In the genomic region with DNA sequence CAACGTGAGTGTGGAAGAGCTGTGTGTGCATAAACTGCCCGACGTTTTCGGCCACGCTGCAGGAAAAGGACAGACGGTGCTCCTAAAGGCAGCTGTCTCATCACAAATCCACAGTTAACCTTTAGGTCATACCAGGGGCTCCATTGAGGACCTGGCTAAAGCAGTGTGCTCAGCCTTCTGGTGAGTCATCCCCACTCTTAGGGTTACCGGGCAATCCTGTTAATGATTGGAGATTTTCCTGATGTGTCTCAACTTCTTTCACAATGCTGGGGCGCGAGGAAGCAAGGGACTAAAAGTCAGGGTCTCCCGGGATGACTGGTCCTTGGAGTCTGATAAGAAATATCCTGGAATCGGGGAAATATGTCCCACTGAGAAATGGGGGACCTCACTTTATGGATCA, we compare ENCODE assay signal across 10 mouse cellular contexts. TPM values are rescaled to one million over a fixed set of nuclear protein-coding genes. Genes with fewer than 3 reads are reported as not detected.
A peak's percentile ranks its signal among the peaks of the same experiment; 100 is the strongest.
DNase-seq lines count a peak whose midpoint lies in the region; ATAC-seq lines count a peak whose summit lies in the region.
"Had no signal": no experiment of that assay in that cellular context is flagged by ENCODE, and none has a peak within 500 bp of the region (broad histone marks: within the 10 kb centered on the region; RNA-seq: fewer than 3 reads in every experiment).

No protein-coding gene starts in this region.

- no peaks in the 10 kb centered on the region for H3K36me3 ChIP-seq in embryonic facial prominence, embryonic 14.5 days (ENCODE audit: control insufficient read depth, insufficient read depth, low read length)
- H3K36me3 ChIP-seq in embryonic facial prominence, embryonic 10.5 days (replicated peaks): no peaks in the 10 kb centered on the region
- no peaks in the 10 kb centered on the region for H3K36me3 ChIP-seq in lung, embryonic 15.5 days
- H3K36me3 ChIP-seq in neural tube, embryonic 15.5 days: no peaks in the 10 kb centered on the region

- H3K4me2 ChIP-seq in embryonic facial prominence, embryonic 14.5 days (ENCODE audit: low read depth, low read length): no peak overlapping the region
- peak overlapping the region; percentile 44 for H3K4me2 ChIP-seq in lung, embryonic 15.5 days
- H3K4me2 ChIP-seq in neural tube, embryonic 15.5 days: peak overlapping the region; percentile 43; the same call in 1 of the 2 replicates

- H3K9me3 ChIP-seq in embryonic facial prominence, embryonic 14.5 days (ENCODE audit: control insufficient read depth, low read length): no peaks in the 10 kb centered on the region
- no peaks in the 10 kb centered on the region for H3K9me3 ChIP-seq in embryonic facial prominence, embryonic 10.5 days
- H3K9me3 ChIP-seq in lung, embryonic 15.5 days: no peaks in the 10 kb centered on the region
- H3K9me3 ChIP-seq in neural tube, embryonic 15.5 days (replicated peaks): no peaks in the 10 kb centered on the region

- H3K4me1 ChIP-seq in embryonic facial prominence, embryonic 14.5 days (ENCODE audit: control insufficient read depth, insufficient read depth, low read length): no peaks in the 10 kb centered on the region
- peaks cover 5% of the 10 kb centered on the region; the same call in 1 of the 2 replicates for H3K4me1 ChIP-seq in embryonic facial prominence, embryonic 10.5 days
- H3K4me1 ChIP-seq in lung, embryonic 15.5 days: peaks cover 4% of the 10 kb centered on the region; the same call in 1 of the 2 replicates
- peaks cover 7% of the 10 kb centered on the region for H3K4me1 ChIP-seq in neural tube, embryonic 15.5 days

- no peak for ATAC-seq in embryonic facial prominence, embryonic 14.5 days (ENCODE audit: low read depth)
- ATAC-seq in lung, embryonic 15.5 days (ENCODE audit: borderline replicate concordance, extremely low read depth, low FRiP score, low TSS enrichment): no peak
- no peak for ATAC-seq in neural tube, embryonic 15.5 days (ENCODE audit: low FRiP score)

- peak overlapping the region; percentile 47; the same call in 1 of the 2 replicates for H3K9ac ChIP-seq in embryonic facial prominence, embryonic 14.5 days (ENCODE audit: low read depth, low read length)
- 0 out of 2 replicates have a peak overlapping the region, but pooled peaks have one; percentile 29 for H3K9ac ChIP-seq in lung, embryonic 15.5 days
- no peak overlapping the region for H3K9ac ChIP-seq in neural tube, embryonic 15.5 days (replicated peaks)

- H3K27me3 ChIP-seq in embryonic facial prominence, embryonic 14.5 days (replicated peaks; ENCODE audit: control insufficient read depth, insufficient read depth, low read length): no peaks in the 10 kb centered on the region
- H3K27me3 ChIP-seq in embryonic facial prominence, embryonic 10.5 days (replicated peaks; ENCODE audit: low read depth, poor library complexity, severe bottlenecking): no peaks in the 10 kb centered on the region
- H3K27me3 ChIP-seq in lung, embryonic 15.5 days: no peaks in the 10 kb centered on the region
- H3K27me3 ChIP-seq in neural tube, embryonic 15.5 days (replicated peaks): no peaks in the 10 kb centered on the region

- DNase-seq in embryonic facial prominence, embryonic 14.5 days (ENCODE audit: low spot score): no peak
- no peak for DNase-seq in embryonic facial prominence, embryonic 10.5 days (ENCODE audit: low spot score)
- no peak for DNase-seq in lung, postnatal 4 days
- DNase-seq in kidney, postnatal 14 days: peak; percentile 27
- DNase-seq in cerebellum, adult 11-12 months: no peak
- DNase-seq in gastrocnemius, adult 18-20 months (ENCODE audit: low spot score): no peak

- WGBS in embryonic facial prominence, embryonic 14.5 days: 73% methylated on average over 11 of the region's 11 CpGs
- WGBS in embryonic facial prominence, embryonic 10.5 days: 79% methylated on average over 11 of the region's 11 CpGs
- WGBS in lung, embryonic 15.5 days: 46% methylated on average over 11 of the region's 11 CpGs
- 81% methylated on average over 11 of the region's 11 CpGs for WGBS in neural tube, embryonic 15.5 days

- H3K4me3 ChIP-seq in embryonic facial prominence, embryonic 14.5 days (ENCODE audit: low read depth, low read length): no peak overlapping the region
- H3K4me3 ChIP-seq in embryonic facial prominence, embryonic 10.5 days: no peak overlapping the region
- no peak overlapping the region for H3K4me3 ChIP-seq in lung, embryonic 15.5 days
- H3K4me3 ChIP-seq in neural tube, embryonic 15.5 days (replicated peaks): no peak overlapping the region

- H3K27ac ChIP-seq in embryonic facial prominence, embryonic 14.5 days (replicated peaks; ENCODE audit: low read depth, low read length): no peak overlapping the region
- H3K27ac ChIP-seq in embryonic facial prominence, embryonic 10.5 days (replicated peaks): no peak overlapping the region
- H3K27ac ChIP-seq in lung, embryonic 15.5 days: no peak overlapping the region
- no peak overlapping the region for H3K27ac ChIP-seq in neural tube, embryonic 15.5 days (replicated peaks)

RNA-seq across cellular contexts. Expression of gene Pigz, which starts 15.9 kb away (rescaled TPM):
- polyA plus RNA-seq in embryonic facial prominence, embryonic 14.5 days (2014; fragmentation: Nextera tagmentation; extraction: Ambion mirVana): 0.59 and 0.70 TPM in 2 replicates
- 1.3 and 1.8 TPM in 2 replicates for polyA plus RNA-seq in embryonic facial prominence, embryonic 10.5 days (2016; fragmentation: Nextera tagmentation; extraction: Ambion mirVana)
- 0.40 and 0.71 TPM in 2 replicates for polyA plus RNA-seq in lung, embryonic 15.5 days (2015; fragmentation: Nextera tagmentation; extraction: Ambion mirVana)
- polyA plus RNA-seq in neural tube, embryonic 15.5 days (2015; fragmentation: Nextera tagmentation; extraction: Ambion mirVana): 5.2 and 5.7 TPM in 2 replicates
- total RNA-seq in gastrocnemius, adult 18-20 months (2021): 1 to 10 TPM in 1 of 2 experiments, under 1 TPM in 1; 0.33 to 1.2 TPM

RNA-seq across cellular contexts. Expression of gene 0610012G03Rik, which starts 30.5 kb away (rescaled TPM):
- 93.5 and 94.0 TPM in 2 replicates for polyA plus RNA-seq in embryonic facial prominence, embryonic 14.5 days (2014; fragmentation: Nextera tagmentation; extraction: Ambion mirVana)
- polyA plus RNA-seq in embryonic facial prominence, embryonic 10.5 days (2016; fragmentation: Nextera tagmentation; extraction: Ambion mirVana): 86.7 and 87.7 TPM in 2 replicates
- polyA plus RNA-seq in lung, embryonic 15.5 days (2015; fragmentation: Nextera tagmentation; extraction: Ambion mirVana): 75.7 and 77.3 TPM in 2 replicates
- 111 and 126 TPM in 2 replicates for polyA plus RNA-seq in neural tube, embryonic 15.5 days (2015; fragmentation: Nextera tagmentation; extraction: Ambion mirVana)
- total RNA-seq in gastrocnemius, adult 18-20 months (2021): 10 to 100 TPM; 52.7 to 56.6 TPM

RNA-seq across cellular contexts. Expression of gene Ncbp2, which starts 30.5 kb away (rescaled TPM):
- 96.3 and 109 TPM in 2 replicates for polyA plus RNA-seq in embryonic facial prominence, embryonic 14.5 days (2014; fragmentation: Nextera tagmentation; extraction: Ambion mirVana)
- 139 and 145 TPM in 2 replicates for polyA plus RNA-seq in embryonic facial prominence, embryonic 10.5 days (2016; fragmentation: Nextera tagmentation; extraction: Ambion mirVana)
- 114 TPM in 2 replicates for polyA plus RNA-seq in lung, embryonic 15.5 days (2015; fragmentation: Nextera tagmentation; extraction: Ambion mirVana)
- polyA plus RNA-seq in neural tube, embryonic 15.5 days (2015; fragmentation: Nextera tagmentation; extraction: Ambion mirVana): 90.5 and 98.7 TPM in 2 replicates
- total RNA-seq in gastrocnemius, adult 18-20 months (2021): 10 to 100 TPM; 12.4 to 13.6 TPM

RNA-seq across cellular contexts. Expression of gene Meltf, which starts 39.2 kb away (rescaled TPM):
- 2.1 and 3.1 TPM in 2 replicates for polyA plus RNA-seq in embryonic facial prominence, embryonic 14.5 days (2014; fragmentation: Nextera tagmentation; extraction: Ambion mirVana)
- 0.06 and 0.13 TPM in 2 replicates for polyA plus RNA-seq in embryonic facial prominence, embryonic 10.5 days (2016; fragmentation: Nextera tagmentation; extraction: Ambion mirVana)
- polyA plus RNA-seq in lung, embryonic 15.5 days (2015; fragmentation: Nextera tagmentation; extraction: Ambion mirVana): 0.11 TPM in 1 of 2 replicates, not detected in the other
- 0.42 and 0.61 TPM in 2 replicates for polyA plus RNA-seq in neural tube, embryonic 15.5 days (2015; fragmentation: Nextera tagmentation; extraction: Ambion mirVana)
- not detected for total RNA-seq in gastrocnemius, adult 18-20 months (2021)
- polyA plus RNA-seq: C2C12; embryonic facial prominence, embryonic 11.5 days had no signal
